Mouse (Mus musculus) MEL (cell line): ENCODE measurements at regions not wholly inside any gene's neighbourhood (a gene's known extent, or its start where the extent isn't known, plus 50 kb on each side); places are given as distances from the start of the nearest gene placed in this dataset.

ENCODE experiments used
- DNase-seq: peaks from one replicate; pipeline ENCODE4 v3.0.0; 2011; ENCODE audit warnings: low read depth, low spot score
- H3K27ac ChIP-seq: 2 replicates; pipeline ENCODE4 v1.5.1; 2012; ENCODE audit warnings: low read depth, mild to moderate bottlenecking, control low read depth, low read length, moderate library complexity; ENCODE audit not compliant: control insufficient read depth
- H3K27me3 ChIP-seq, 2 experiments: fragments of 150-350 bp in 1 of 2; sonication (generic) in 1 of 2; 2 replicates each; pipeline ENCODE4 v1.6.1; 2012; ENCODE audit warnings: low read length in 2 of 2, mild to moderate bottlenecking in 2 of 2, improper control_type of control experiment in 1 of 2, moderate library complexity in 1 of 2; ENCODE audit not compliant: insufficient read depth in 2 of 2, control insufficient read depth in 1 of 2
- H3K36me3 ChIP-seq, 2 experiments: 2 replicates each; pipeline ENCODE4 v1.6.1; 2012 to 2014; ENCODE audit warnings: low read length in 2 of 2, improper control_type of control experiment in 1 of 2, inconsistent platforms in 1 of 2, mild to moderate bottlenecking in 1 of 2; ENCODE audit not compliant: insufficient read depth in 2 of 2, control insufficient read depth in 1 of 2
- H3K4me1 ChIP-seq, 2 experiments: fragments of 150-350 bp in 1 of 2; sonication (generic) in 1 of 2; 2 replicates each; pipeline ENCODE4 v1.6.1; 2012; ENCODE audit warnings: low read length in 2 of 2, improper control_type of control experiment in 1 of 2, mild to moderate bottlenecking in 1 of 2; ENCODE audit not compliant: insufficient read depth in 2 of 2, control insufficient read depth in 1 of 2
- H3K4me3 ChIP-seq, 2 experiments: fragments of 150-350 bp in 1 of 2; sonication (generic) in 1 of 2; 2 replicates each; pipeline ENCODE4 v1.5.1; 2012; ENCODE audit warnings: low read depth in 2 of 2, low read length in 2 of 2, mild to moderate bottlenecking in 2 of 2, moderate library complexity in 2 of 2, control low read depth in 1 of 2, improper control_type of control experiment in 1 of 2; ENCODE audit not compliant: control insufficient read depth in 1 of 2, insufficient read depth in 1 of 2
- H3K79me2 ChIP-seq: 2 replicates; pipeline ENCODE4 v1.6.1; 2012; ENCODE audit warnings: mild to moderate bottlenecking, low read length, moderate library complexity; ENCODE audit not compliant: control insufficient read depth, poor library complexity, insufficient read depth
- H3K9ac ChIP-seq: 2 replicates; pipeline ENCODE4 v1.6.1; 2012; ENCODE audit warnings: low read depth, mild to moderate bottlenecking, control low read depth, low read length, moderate library complexity; ENCODE audit not compliant: control insufficient read depth, poor library complexity, severe bottlenecking
- H3K9me3 ChIP-seq: fragments of 150-350 bp; sonication (generic); replicated peaks from 2 replicates; pipeline ENCODE4 v1.6.1; 2012; ENCODE audit warnings: mild to moderate bottlenecking, low read length, improper control_type of control experiment, moderate library complexity; ENCODE audit not compliant: insufficient read depth
- CHD1 ChIP-seq: IDR thresholded peaks from 2 replicates; pipeline ENCODE4 v1.6.1; 2012; ENCODE audit warnings: low read depth, mild to moderate bottlenecking, inconsistent platforms, low read length, improper control_type of control experiment
- CHD2 ChIP-seq: IDR thresholded peaks from 2 replicates; pipeline ENCODE4 v1.6.1; 2011; ENCODE audit warnings: low read length, improper control_type of control experiment
- E2F4 ChIP-seq: IDR thresholded peaks from 2 replicates; pipeline ENCODE4 v1.6.1; 2011; ENCODE audit warnings: low read depth, low read length, improper control_type of control experiment, borderline replicate concordance
- ELF1 ChIP-seq: IDR thresholded peaks from 2 replicates; pipeline ENCODE4 v1.6.1; 2014; ENCODE audit warnings: low read depth, mild to moderate bottlenecking, inconsistent platforms, low read length, improper control_type of control experiment, moderate library complexity
- KAT2A ChIP-seq: conservative IDR thresholded peaks from 2 replicates; pipeline ENCODE4 v1.6.1; 2012; ENCODE audit warnings: low read depth, low read length, improper control_type of control experiment, inconsistent platforms
- MAFK ChIP-seq: IDR thresholded peaks from 2 replicates; pipeline ENCODE4 v1.6.1; 2011; ENCODE audit warnings: low read depth, mild to moderate bottlenecking, low read length, improper control_type of control experiment, borderline replicate concordance
- MAX ChIP-seq: IDR thresholded peaks from 2 replicates; pipeline ENCODE4 v1.6.1; 2011; ENCODE audit warnings: low read length, improper control_type of control experiment
- MEF2A ChIP-seq: IDR thresholded peaks from 2 replicates; pipeline ENCODE4 v1.6.1; 2014; ENCODE audit warnings: low read depth, mild to moderate bottlenecking, inconsistent platforms, low read length, improper control_type of control experiment; ENCODE audit not compliant: poor library complexity, insufficient replicate concordance, severe bottlenecking; ENCODE audit errors: extremely low read depth
- MXI1 ChIP-seq: IDR thresholded peaks from 2 replicates; pipeline ENCODE4 v1.6.1; 2011; ENCODE audit warnings: mild to moderate bottlenecking, low read depth, low read length, improper control_type of control experiment
- MYC ChIP-seq: IDR thresholded peaks from 2 replicates; pipeline ENCODE4 v1.6.1; 2011; ENCODE audit warnings: low read depth, mild to moderate bottlenecking, low read length, improper control_type of control experiment, moderate library complexity
- NELFE ChIP-seq: IDR thresholded peaks from 2 replicates; pipeline ENCODE4 v1.6.1; 2011; ENCODE audit warnings: low read depth, low read length, improper control_type of control experiment
- POLR2AphosphoS2 ChIP-seq: IDR thresholded peaks from 2 replicates; pipeline ENCODE4 v1.6.1; 2011; ENCODE audit warnings: low read length, improper control_type of control experiment
- RCOR1 ChIP-seq: IDR thresholded peaks from 2 replicates; pipeline ENCODE4 v1.6.1; 2012; ENCODE audit warnings: low read depth, mild to moderate bottlenecking, inconsistent platforms, low read length, improper control_type of control experiment
- SIN3A ChIP-seq: IDR thresholded peaks from 2 replicates; pipeline ENCODE4 v1.6.1; 2012; ENCODE audit warnings: low read length, improper control_type of control experiment, inconsistent platforms
- TBP ChIP-seq: IDR thresholded peaks from 2 replicates; pipeline ENCODE4 v1.8.0; 2011; ENCODE audit warnings: low read depth, low read length, improper control_type of control experiment
- UBTF ChIP-seq: IDR thresholded peaks from 2 replicates; pipeline ENCODE4 v1.6.1; 2012; ENCODE audit warnings: low read depth, mild to moderate bottlenecking, inconsistent platforms, low read length, improper control_type of control experiment, moderate library complexity, borderline replicate concordance; ENCODE audit not compliant: insufficient read depth
- USF1 ChIP-seq: IDR thresholded peaks from 2 replicates; pipeline ENCODE4 v1.6.1; 2014; ENCODE audit warnings: low read depth, mild to moderate bottlenecking, inconsistent platforms, low read length, improper control_type of control experiment, moderate library complexity
- USF2 ChIP-seq, 2 experiments: IDR thresholded peaks; 2 replicates each; pipeline ENCODE4 v1.6.1; 2011 to 2012; ENCODE audit warnings: improper control_type of control experiment in 2 of 2, low read length in 2 of 2, borderline replicate concordance in 1 of 2, inconsistent platforms in 1 of 2, low read depth in 1 of 2, mild to moderate bottlenecking in 1 of 2; ENCODE audit not compliant: insufficient read depth in 1 of 2
- ZKSCAN1 ChIP-seq: IDR thresholded peaks from 2 replicates; pipeline ENCODE4 v1.6.1; 2012; ENCODE audit warnings: low read depth, mild to moderate bottlenecking, inconsistent platforms, low read length, improper control_type of control experiment, moderate library complexity
- ZMIZ1 ChIP-seq: IDR thresholded peaks from 2 replicates; pipeline ENCODE4 v1.6.1; 2012; ENCODE audit warnings: low read depth, mild to moderate bottlenecking, inconsistent platforms, low read length, improper control_type of control experiment, moderate library complexity
- ZNF384 ChIP-seq: IDR thresholded peaks from 2 replicates; pipeline ENCODE4 v1.6.1; 2012; ENCODE audit warnings: low read depth, mild to moderate bottlenecking, inconsistent platforms, low read length, improper control_type of control experiment

- H3K4me1 ChIP-seq = no peaks in the 10 kb centered on the region
- H3K9ac ChIP-seq = no peak overlapping the region
- H3K4me3 ChIP-seq = no peak overlapping the region
- TF ChIP-seq ZNF384 (no peak), UBTF (no peak), POLR2AphosphoS2 (no peak), USF2 (IDR thresholded peaks at IDR 0.05; ENCODE audit: borderline replicate concordance in 1 of 2, insufficient read depth in 1 of 2, low read depth in 1 of 2, low read length in 2 of 2) (no peak), MXI1 (no peak), MAX (no peak), RCOR1 (no peak), MYC (no peak), USF1 (no peak), NELFE (no peak), MAFK (no peak), SIN3A (no peak), MEF2A (no peak)
- no peaks in the 10 kb centered on the region for H3K79me2 ChIP-seq
- no peaks in the 10 kb centered on the region for H3K9me3 ChIP-seq
- H3K36me3 ChIP-seq = 0 out of 4 replicates have a peak, but pooled peaks cover 0 to 2% of the 10 kb centered on the region in 2 experiments
- no peak overlapping the region for H3K27ac ChIP-seq
- DNase-seq = no peak
- H3K27me3 ChIP-seq = no peaks in the 10 kb centered on the region
Measured at GRCm38 (mm10) chr2:117010942-117011341, 110.2 kb upstream of the Spred1 start.

GRCm38 (mm10) chr2:117017921-117018651, 103.1 kb upstream of the Spred1 start:
- TF ChIP-seq CHD1 (no peak), ZMIZ1 (no peak), CHD2 (no peak), TBP (no peak), RCOR1 (no peak), E2F4 (no peak), NELFE (no peak), ELF1 (no peak), KAT2A (no peak), ZKSCAN1 (no peak), POLR2AphosphoS2 (no peak), MAFK (no peak), MAX (no peak)
- TF ChIP-seq, all 39 proteins: peak for 0
- H3K4me1 ChIP-seq = no peaks in the 10 kb centered on the region
- DNase-seq = no peak
- no peaks in the 10 kb centered on the region; a peak in 1 of 4 replicates for H3K27me3 ChIP-seq
- H3K27ac ChIP-seq = no peak overlapping the region
- H3K9me3 ChIP-seq = no peaks in the 10 kb centered on the region
- no peaks in the 10 kb centered on the region for H3K79me2 ChIP-seq
- H3K9ac ChIP-seq = no peak overlapping the region
- no peaks in the 10 kb centered on the region for H3K36me3 ChIP-seq
- no peak overlapping the region for H3K4me3 ChIP-seq
